Mouse (Mus musculus): ENCODE measurements around the gene Dut. TPM values are rescaled to one million over a fixed set of nuclear protein-coding genes. Genes with fewer than 3 reads are reported as not detected.

The Dut gene
- polyA plus RNA-seq, 1 experiment: 15.8 TPM

- Histone ChIP-seq H3K27me3 (replicated peaks; ENCODE audit: control insufficient read depth, insufficient read depth, low read length) (no peaks in the 10 kb centered on the region), H3K4me1 (ENCODE audit: control insufficient read depth, insufficient read depth, low read length) (peaks cover 4% of the 10 kb centered on the region; the same call in 1 of the 2 replicates), H3K36me3 (ENCODE audit: control insufficient read depth, insufficient read depth, low read length) (no peaks in the 10 kb centered on the region), H3K4me3 (ENCODE audit: insufficient read depth, low read depth, low read length) (no peak overlapping the region), H3K27ac (ENCODE audit: insufficient read depth, low read depth, low read length) (no peak overlapping the region)
- 86% methylated on average over 4 of the region's 4 CpGs for WGBS
- no peak for TF ChIP-seq CTCF (conservative IDR thresholded peaks at IDR 0.05; ENCODE audit: insufficient read depth, insufficient read length, low read depth, low read length)
- TF ChIP-seq POLR2A (IDR thresholded peaks at IDR 0.05; ENCODE audit: low read depth, low read length): no peak
- no peak for DNase-seq
Observed at GRCm38 (mm10) chr2:125285777-125286176, 38.8 kb downstream of the Dut start.

- no peaks in the 10 kb centered on the region for H3K27me3 ChIP-seq (replicated peaks; ENCODE audit: control insufficient read depth, insufficient read depth, low read length)
- no peak for DNase-seq
- no peak for TF ChIP-seq CTCF (conservative IDR thresholded peaks at IDR 0.05; ENCODE audit: insufficient read depth, insufficient read length, low read depth, low read length)
- TF ChIP-seq POLR2A (IDR thresholded peaks at IDR 0.05; ENCODE audit: low read depth, low read length): no peak
- H3K36me3 ChIP-seq (ENCODE audit: control insufficient read depth, insufficient read depth, low read length): no peaks in the 10 kb centered on the region
- 78% methylated on average over 10 of the region's 10 CpGs for WGBS
- H3K27ac ChIP-seq (ENCODE audit: insufficient read depth, low read depth, low read length): no peak overlapping the region
- no peaks in the 10 kb centered on the region for H3K4me1 ChIP-seq (ENCODE audit: control insufficient read depth, insufficient read depth, low read length)
- H3K4me3 ChIP-seq (ENCODE audit: insufficient read depth, low read depth, low read length): no peak overlapping the region
Observed at GRCm38 (mm10) chr2:125290197-125290965, 43.4 kb downstream of the Dut start.

GRCm38 (mm10) chr2:125291101-125291500, 44.1 kb downstream of the Dut start:
- no peak for DNase-seq
- no peak for TF ChIP-seq CTCF (conservative IDR thresholded peaks at IDR 0.05; ENCODE audit: insufficient read depth, insufficient read length, low read depth, low read length)
- no peak for TF ChIP-seq POLR2A (IDR thresholded peaks at IDR 0.05; ENCODE audit: low read depth, low read length)
- no peaks in the 10 kb centered on the region for H3K27me3 ChIP-seq (replicated peaks; ENCODE audit: control insufficient read depth, insufficient read depth, low read length)
- WGBS: 82% methylated on average over 1 of the region's 1 CpGs
- no peak overlapping the region for H3K27ac ChIP-seq (ENCODE audit: insufficient read depth, low read depth, low read length)
- H3K36me3 ChIP-seq (ENCODE audit: control insufficient read depth, insufficient read depth, low read length): no peaks in the 10 kb centered on the region
- no peak overlapping the region for H3K4me3 ChIP-seq (ENCODE audit: insufficient read depth, low read depth, low read length)
- no peaks in the 10 kb centered on the region for H3K4me1 ChIP-seq (ENCODE audit: control insufficient read depth, insufficient read depth, low read length)

- TF ChIP-seq POLR2A (IDR thresholded peaks at IDR 0.05; ENCODE audit: low read depth, low read length) (no peak), CTCF (conservative IDR thresholded peaks at IDR 0.05; ENCODE audit: insufficient read depth, insufficient read length, low read depth, low read length) (no peak)
- Histone ChIP-seq H3K27me3 (replicated peaks; ENCODE audit: control insufficient read depth, insufficient read depth, low read length) (no peaks in the 10 kb centered on the region), H3K27ac (ENCODE audit: insufficient read depth, low read depth, low read length) (no peak overlapping the region), H3K4me3 (ENCODE audit: insufficient read depth, low read depth, low read length) (no peak overlapping the region), H3K4me1 (ENCODE audit: control insufficient read depth, insufficient read depth, low read length) (no peaks in the 10 kb centered on the region), H3K36me3 (ENCODE audit: control insufficient read depth, insufficient read depth, low read length) (no peaks in the 10 kb centered on the region)
- 77% methylated on average over 7 of the region's 7 CpGs for WGBS
- no peak for DNase-seq
Observed at GRCm38 (mm10) chr2:125292616-125293015, 45.6 kb downstream of the Dut start.

GRCm38 (mm10) chr2:125293969-125294491, 47.0 kb downstream of the Dut start:
- DNase-seq: no peak

GRCm38 (mm10) chr2:125295526-125295925, 48.5 kb downstream of the Dut start:
- H3K4me1 ChIP-seq (ENCODE audit: control insufficient read depth, insufficient read depth, low read length): no peaks in the 10 kb centered on the region
- DNase-seq: no peak
- TF ChIP-seq POLR2A (IDR thresholded peaks at IDR 0.05; ENCODE audit: low read depth, low read length) (no peak), CTCF (conservative IDR thresholded peaks at IDR 0.05; ENCODE audit: insufficient read depth, insufficient read length, low read depth, low read length) (no peak)
- H3K27ac ChIP-seq (ENCODE audit: insufficient read depth, low read depth, low read length): no peak overlapping the region
- H3K27me3 ChIP-seq (replicated peaks; ENCODE audit: control insufficient read depth, insufficient read depth, low read length): no peaks in the 10 kb centered on the region
- H3K4me3 ChIP-seq (ENCODE audit: insufficient read depth, low read depth, low read length): no peak overlapping the region
- H3K36me3 ChIP-seq (ENCODE audit: control insufficient read depth, insufficient read depth, low read length): no peaks in the 10 kb centered on the region
- WGBS: 80% methylated on average over 3 of the region's 3 CpGs

More at GRCm38 (mm10) chr2:125293969-125294491, 47.0 kb downstream of the Dut start:
- no peak for TF ChIP-seq CTCF (conservative IDR thresholded peaks at IDR 0.05; ENCODE audit: insufficient read depth, insufficient read length, low read depth, low read length)
- TF ChIP-seq POLR2A (IDR thresholded peaks at IDR 0.05; ENCODE audit: low read depth, low read length): no peak
- Histone ChIP-seq H3K27me3 (replicated peaks; ENCODE audit: control insufficient read depth, insufficient read depth, low read length) (no peaks in the 10 kb centered on the region), H3K4me3 (ENCODE audit: insufficient read depth, low read depth, low read length) (no peak overlapping the region), H3K27ac (ENCODE audit: insufficient read depth, low read depth, low read length) (no peak overlapping the region), H3K36me3 (ENCODE audit: control insufficient read depth, insufficient read depth, low read length) (no peaks in the 10 kb centered on the region), H3K4me1 (ENCODE audit: control insufficient read depth, insufficient read depth, low read length) (no peaks in the 10 kb centered on the region)
- whole genome bisulfite sequencing: 81% methylated on average over 5 of the region's 5 CpGs

GRCm38 (mm10) chr2:125298841-125299240, 51.9 kb downstream of the Dut start:
- no peak overlapping the region for H3K4me3 ChIP-seq (ENCODE audit: insufficient read depth, low read depth, low read length)
- H3K27me3 ChIP-seq (replicated peaks; ENCODE audit: control insufficient read depth, insufficient read depth, low read length): no peaks in the 10 kb centered on the region
- no peaks in the 10 kb centered on the region for H3K4me1 ChIP-seq (ENCODE audit: control insufficient read depth, insufficient read depth, low read length)
- TF ChIP-seq POLR2A (IDR thresholded peaks at IDR 0.05; ENCODE audit: low read depth, low read length) (no peak), CTCF (conservative IDR thresholded peaks at IDR 0.05; ENCODE audit: insufficient read depth, insufficient read length, low read depth, low read length) (no peak)
- no peak for DNase-seq
- H3K36me3 ChIP-seq (ENCODE audit: control insufficient read depth, insufficient read depth, low read length): no peaks in the 10 kb centered on the region
- no peak overlapping the region for H3K27ac ChIP-seq (ENCODE audit: insufficient read depth, low read depth, low read length)
- 95% methylated on average over 1 of the region's 1 CpGs for WGBS
